Mouse (Mus musculus) right cerebral cortex, postnatal 25 days (tissue): ENCODE measurements at regions not wholly inside any gene's neighbourhood (a gene's known extent, or its start where the extent isn't known, plus 50 kb on each side); places are given as distances from the start of the nearest gene placed in this dataset.

Source experiments
- DNase-seq: peaks from one replicate; pipeline ENCODE4 v3.0.0; 2022

GRCm38 (mm10) chr7:67895166-67895565, 57.5 kb upstream of the Igf1r start:
- no peak for DNase-seq

GRCm38 (mm10) chr7:67892917-67893316, 59.7 kb upstream of the Igf1r start:
- DNase-seq, result no peak

- no peak for DNase-seq
Observed at GRCm38 (mm10) chr7:67883040-67883439, 69.6 kb upstream of the Igf1r start.

GRCm38 (mm10) chr7:67882606-67883005, 70.0 kb upstream of the Igf1r start:
- peak; percentile 23 for DNase-seq

GRCm38 (mm10) chr7:67878226-67878625, 74.4 kb upstream of the Igf1r start:
- no peak for DNase-seq

GRCm38 (mm10) chr7:67877587-67877986, 75.0 kb upstream of the Igf1r start:
- DNase-seq, result no peak

- DNase-seq, result no peak
Observed at GRCm38 (mm10) chr7:67854080-67855022, 94.8 kb upstream of the Synm start.

GRCm38 (mm10) chr7:67852859-67853258, 93.3 kb upstream of the Synm start:
- DNase-seq, result no peak

- DNase-seq, result no peak
Observed at GRCm38 (mm10) chr7:67849509-67849862, 89.9 kb upstream of the Synm start.

GRCm38 (mm10) chr7:67848589-67849508, 89.3 kb upstream of the Synm start:
- DNase-seq, result peak; percentile 66

GRCm38 (mm10) chr7:67846796-67847195, 87.3 kb upstream of the Synm start:
- no peak for DNase-seq

GRCm38 (mm10) chr7:67836984-67837383, 77.4 kb upstream of the Synm start:
- DNase-seq, result no peak

- DNase-seq, result no peak
Observed at GRCm38 (mm10) chr7:67836117-67836949, 76.8 kb upstream of the Synm start.

GRCm38 (mm10) chr7:67831738-67832137, 72.2 kb upstream of the Synm start:
- DNase-seq, result no peak

GRCm38 (mm10) chr7:67827386-67827785, 67.8 kb upstream of the Synm start:
- DNase-seq, result no peak

GRCm38 (mm10) chr7:67826936-67827335, 67.4 kb upstream of the Synm start:
- DNase-seq, result no peak

- no peak for DNase-seq
Observed at GRCm38 (mm10) chr7:67826368-67826767, 66.8 kb upstream of the Synm start.

- no peak for DNase-seq
Observed at GRCm38 (mm10) chr7:67825636-67826280, 66.2 kb upstream of the Synm start.

- DNase-seq, result no peak
Observed at GRCm38 (mm10) chr7:67823943-67824645, 64.6 kb upstream of the Synm start.

GRCm38 (mm10) chr7:67819551-67819950, 60.0 kb upstream of the Synm start:
- DNase-seq, result no peak

GRCm38 (mm10) chr7:67817556-67817955, 58.0 kb upstream of the Synm start:
- DNase-seq, result no peak

GRCm38 (mm10) chr7:67814861-67815260, 55.3 kb upstream of the Synm start:
- no peak for DNase-seq
